Mouse (Mus musculus) olfactory bulb, adult 2 months (tissue): ENCODE measurements around the gene G3bp2.

ENCODE experiments used
- CTCF ChIP-seq: fragments of 200-500 bp; IDR thresholded peaks from 2 replicates; pipeline ENCODE4 v1.5.1; 2012; ENCODE audit warnings: low read depth, mild to moderate bottlenecking, low read length, moderate library complexity; ENCODE audit not compliant: insufficient read depth
- POLR2A ChIP-seq: fragments of 200-500 bp; IDR thresholded peaks from 2 replicates; pipeline ENCODE4 v1.6.1; 2012; ENCODE audit warnings: mild to moderate bottlenecking, low read depth, low read length, moderate library complexity; ENCODE audit not compliant: insufficient read depth

DNA sequence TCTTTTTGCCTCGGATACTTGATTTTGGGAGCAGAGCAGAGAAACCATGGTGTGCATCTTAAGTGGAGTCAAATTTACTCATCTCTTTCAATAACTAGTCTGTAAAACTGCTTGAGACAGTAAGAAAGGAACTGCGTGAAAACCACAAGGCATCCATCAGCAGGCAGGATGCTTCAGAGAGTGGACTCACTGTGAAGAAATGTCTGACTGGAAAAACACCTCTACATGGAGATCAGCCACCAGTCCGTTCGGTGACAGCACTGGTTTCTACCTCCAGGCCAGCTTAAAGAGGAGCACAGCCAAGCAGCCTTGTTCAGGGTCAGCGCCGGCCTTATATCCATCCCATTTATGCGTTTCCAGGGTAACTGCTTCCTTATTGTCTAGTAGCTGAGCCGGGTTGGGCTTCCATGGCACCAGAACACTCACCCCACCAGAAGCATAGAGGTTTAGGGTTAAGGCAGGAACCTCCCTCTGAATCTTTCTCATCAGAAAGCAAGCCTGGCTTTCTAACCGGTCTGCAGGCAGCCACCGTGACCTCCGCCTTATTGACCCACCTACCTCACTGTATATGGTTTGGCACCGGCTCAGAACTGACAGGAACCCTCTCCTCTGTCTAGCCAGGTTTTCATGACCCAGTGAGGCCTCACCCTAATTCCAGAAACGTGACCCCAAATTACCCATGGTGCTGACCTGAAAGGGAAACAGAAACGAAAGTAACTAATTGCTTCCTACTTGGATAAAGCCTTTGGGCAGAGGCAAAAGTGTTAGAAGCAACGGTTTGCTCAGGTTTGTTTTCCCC, 9.9 kb upstream of the G3bp2 start:
- TF ChIP-seq CTCF (no peak), POLR2A (no peak)
